Mouse (Mus musculus): ENCODE data around the gene H2-DMa. TPM values are rescaled to one million over a fixed set of nuclear protein-coding genes. Genes with fewer than 3 reads are reported as not detected.

Gene H2-DMa
- polyA plus RNA-seq, 1 experiment from 2014 or later = 5.5 TPM

- peak overlapping the region; percentile 12; the same call in 1 of the 2 replicates for H3K27ac ChIP-seq (ENCODE audit: low read length)
- H3K4me3 ChIP-seq (ENCODE audit: low read depth, low read length) = no peak overlapping the region
- ATAC-seq (ENCODE audit: low read depth) = no peak
- H3K4me1 ChIP-seq (ENCODE audit: control insufficient read depth, low read depth, low read length) = peaks cover 43% of the 10 kb centered on the region
- no peaks in the 10 kb centered on the region for H3K9me3 ChIP-seq (replicated peaks; ENCODE audit: control insufficient read depth, low read length)
- no peak overlapping the region for H3K4me2 ChIP-seq (ENCODE audit: low read depth, low read length)
- H3K36me3 ChIP-seq (ENCODE audit: control insufficient read depth, insufficient read depth) = no peaks in the 10 kb centered on the region
- H3K9ac ChIP-seq (ENCODE audit: low read depth, low read length) = no peak overlapping the region
- 65% methylated on average over 9 of the region's 9 CpGs for WGBS (ENCODE audit: insufficient replicate concordance)
- peaks cover 12% of the 10 kb centered on the region for H3K27me3 ChIP-seq (ENCODE audit: control insufficient read depth, insufficient read depth, low read depth, low read length)
These were observed 7.6 kb downstream of the H2-DMa start for GRCm38 (mm10) chr17:34126826-34127420.

GRCm38 (mm10) chr17:34127475-34127874 lies 8.1 kb downstream of the H2-DMa start:
- Histone ChIP-seq H3K9ac (ENCODE audit: low read depth, low read length) (no peak overlapping the region), H3K4me2 (ENCODE audit: low read depth, low read length) (no peak overlapping the region), H3K36me3 (ENCODE audit: control insufficient read depth, insufficient read depth) (no peaks in the 10 kb centered on the region), H3K9me3 (replicated peaks; ENCODE audit: control insufficient read depth, low read length) (no peaks in the 10 kb centered on the region), H3K27ac (ENCODE audit: low read length) (no peak overlapping the region; the same call in 1 of the 2 replicates), H3K4me3 (ENCODE audit: low read depth, low read length) (no peak overlapping the region), H3K4me1 (ENCODE audit: control insufficient read depth, low read depth, low read length) (peaks cover 42% of the 10 kb centered on the region), H3K27me3 (ENCODE audit: control insufficient read depth, insufficient read depth, low read depth, low read length) (peaks cover 12% of the 10 kb centered on the region)
- WGBS (ENCODE audit: insufficient replicate concordance) = 10% methylated on average over 6 of the region's 6 CpGs
- peak; percentile 26; the same call in 1 of the 2 replicates for ATAC-seq (ENCODE audit: low read depth)

- Histone ChIP-seq H3K27me3 (ENCODE audit: control insufficient read depth, insufficient read depth, low read depth, low read length) (peaks cover 12% of the 10 kb centered on the region), H3K4me3 (ENCODE audit: low read depth, low read length) (no peak overlapping the region), H3K4me1 (ENCODE audit: control insufficient read depth, low read depth, low read length) (peaks cover 37% of the 10 kb centered on the region), H3K9me3 (replicated peaks; ENCODE audit: control insufficient read depth, low read length) (no peaks in the 10 kb centered on the region), H3K4me2 (ENCODE audit: low read depth, low read length) (no peak overlapping the region), H3K9ac (ENCODE audit: low read depth, low read length) (no peak overlapping the region), H3K27ac (ENCODE audit: low read length) (no peak overlapping the region), H3K36me3 (ENCODE audit: control insufficient read depth, insufficient read depth) (no peaks in the 10 kb centered on the region)
- no peak for ATAC-seq (ENCODE audit: low read depth)
- WGBS (ENCODE audit: insufficient replicate concordance) = 32% methylated on average over 13 of the region's 13 CpGs
These were observed 9.1 kb downstream of the H2-DMa start for GRCm38 (mm10) chr17:34128264-34128937.

GRCm38 (mm10) chr17:34128944-34129791 lies 9.8 kb downstream of the H2-DMa start:
- Histone ChIP-seq H3K4me3 (ENCODE audit: low read depth, low read length) (no peak overlapping the region), H3K4me1 (ENCODE audit: control insufficient read depth, low read depth, low read length) (peaks cover 30% of the 10 kb centered on the region), H3K27ac (ENCODE audit: low read length) (no peak overlapping the region), H3K9ac (ENCODE audit: low read depth, low read length) (no peak overlapping the region), H3K27me3 (ENCODE audit: control insufficient read depth, insufficient read depth, low read depth, low read length) (peaks cover 12% of the 10 kb centered on the region), H3K36me3 (ENCODE audit: control insufficient read depth, insufficient read depth) (no peaks in the 10 kb centered on the region), H3K4me2 (ENCODE audit: low read depth, low read length) (no peak overlapping the region), H3K9me3 (replicated peaks; ENCODE audit: control insufficient read depth, low read length) (no peaks in the 10 kb centered on the region)
- 17% methylated on average over 18 of the region's 18 CpGs for WGBS (ENCODE audit: insufficient replicate concordance)
- ATAC-seq (ENCODE audit: low read depth) = no peak

- Histone ChIP-seq H3K9me3 (replicated peaks; ENCODE audit: control insufficient read depth, low read length) (no peaks in the 10 kb centered on the region), H3K4me1 (ENCODE audit: control insufficient read depth, low read depth, low read length) (peaks cover 23% of the 10 kb centered on the region), H3K27ac (ENCODE audit: low read length) (no peak overlapping the region), H3K27me3 (ENCODE audit: control insufficient read depth, insufficient read depth, low read depth, low read length) (peaks cover 12% of the 10 kb centered on the region), H3K36me3 (ENCODE audit: control insufficient read depth, insufficient read depth) (no peaks in the 10 kb centered on the region), H3K4me3 (ENCODE audit: low read depth, low read length) (no peak overlapping the region), H3K9ac (ENCODE audit: low read depth, low read length) (no peak overlapping the region), H3K4me2 (ENCODE audit: low read depth, low read length) (no peak overlapping the region)
- WGBS (ENCODE audit: insufficient replicate concordance) = 51% methylated on average over 19 of the region's 19 CpGs
- ATAC-seq (ENCODE audit: low read depth) = no peak
These were observed 11.0 kb downstream of the H2-DMa start for GRCm38 (mm10) chr17:34130073-34130947.

GRCm38 (mm10) chr17:34131911-34132310 lies 12.6 kb downstream of the H2-DMa start:
- peaks cover 23% of the 10 kb centered on the region for H3K4me1 ChIP-seq (ENCODE audit: control insufficient read depth, low read depth, low read length)
- ATAC-seq (ENCODE audit: low read depth) = no peak
- H3K9me3 ChIP-seq (replicated peaks; ENCODE audit: control insufficient read depth, low read length) = no peaks in the 10 kb centered on the region
- H3K4me3 ChIP-seq (ENCODE audit: low read depth, low read length) = no peak overlapping the region
- H3K27me3 ChIP-seq (ENCODE audit: control insufficient read depth, insufficient read depth, low read depth, low read length) = peaks cover 12% of the 10 kb centered on the region
- no peak overlapping the region for H3K4me2 ChIP-seq (ENCODE audit: low read depth, low read length)
- H3K9ac ChIP-seq (ENCODE audit: low read depth, low read length) = no peak overlapping the region
- no peak overlapping the region for H3K27ac ChIP-seq (ENCODE audit: low read length)
- 60% methylated on average over 7 of the region's 7 CpGs for WGBS (ENCODE audit: insufficient replicate concordance)
- H3K36me3 ChIP-seq (ENCODE audit: control insufficient read depth, insufficient read depth) = no peaks in the 10 kb centered on the region

- Histone ChIP-seq H3K36me3 (ENCODE audit: control insufficient read depth, insufficient read depth) (no peaks in the 10 kb centered on the region), H3K4me3 (ENCODE audit: low read depth, low read length) (no peak overlapping the region), H3K27me3 (ENCODE audit: control insufficient read depth, insufficient read depth, low read depth, low read length) (peaks cover 13% of the 10 kb centered on the region), H3K4me1 (ENCODE audit: control insufficient read depth, low read depth, low read length) (peaks cover 9% of the 10 kb centered on the region), H3K27ac (ENCODE audit: low read length) (no peak overlapping the region), H3K4me2 (ENCODE audit: low read depth, low read length) (no peak overlapping the region), H3K9ac (ENCODE audit: low read depth, low read length) (no peak overlapping the region), H3K9me3 (replicated peaks; ENCODE audit: control insufficient read depth, low read length) (no peaks in the 10 kb centered on the region)
- ATAC-seq (ENCODE audit: low read depth) = no peak
- WGBS (ENCODE audit: insufficient replicate concordance) = 63% methylated on average over 11 of the region's 11 CpGs
These were observed 13.9 kb downstream of the H2-DMa start for GRCm38 (mm10) chr17:34133289-34133688.

- WGBS (ENCODE audit: insufficient replicate concordance) = 71% methylated on average over 3 of the region's 3 CpGs
- no peak overlapping the region for H3K4me3 ChIP-seq (ENCODE audit: low read depth, low read length)
- peaks cover 7% of the 10 kb centered on the region for H3K4me1 ChIP-seq (ENCODE audit: control insufficient read depth, low read depth, low read length)
- ATAC-seq (ENCODE audit: low read depth) = no peak
- peaks cover 12% of the 10 kb centered on the region for H3K27me3 ChIP-seq (ENCODE audit: control insufficient read depth, insufficient read depth, low read depth, low read length)
- H3K4me2 ChIP-seq (ENCODE audit: low read depth, low read length) = no peak overlapping the region
- no peaks in the 10 kb centered on the region for H3K36me3 ChIP-seq (ENCODE audit: control insufficient read depth, insufficient read depth)
- no peaks in the 10 kb centered on the region for H3K9me3 ChIP-seq (replicated peaks; ENCODE audit: control insufficient read depth, low read length)
- H3K27ac ChIP-seq (ENCODE audit: low read length) = no peak overlapping the region
- no peak overlapping the region for H3K9ac ChIP-seq (ENCODE audit: low read depth, low read length)
These were observed 15.1 kb downstream of the H2-DMa start for GRCm38 (mm10) chr17:34134451-34134850.

Data from liver, embryonic 16.5 days (tissue).